Mouse (Mus musculus) left cerebral cortex, adult 2 months (tissue): ENCODE measurements around the gene Tfb1m. TPM values are rescaled to one million over a fixed set of nuclear protein-coding genes. Genes with fewer than 3 reads are reported as not detected.
A peak's percentile ranks its signal among the peaks of the same experiment; 100 is the strongest.

Experiments
- DNase-seq, 2 experiments: peaks; one replicate each; pipeline ENCODE4 v3.0.0; 2021 to 2022; ENCODE audit warnings: low spot score in 2 of 2, mixed read lengths in 1 of 2; ENCODE audit errors: extremely low spot score in 1 of 2
- H3K27ac ChIP-seq: fragments of 200-600 bp; 2 replicates; pipeline ENCODE4 v1.8.1; 2022
- H3K4me3 ChIP-seq: fragments of 200-600 bp; 2 replicates; pipeline ENCODE4 v1.8.1; 2022
- CTCF ChIP-seq: fragments of 200-600 bp; IDR thresholded peaks from 2 replicates; pipeline ENCODE4 v1.8.1; 2022; ENCODE audit warnings: antibody characterized with exemption, mild to moderate bottlenecking, moderate library complexity
- intact Hi-C: fragments of 180-260 bp; cut with DNase I; formaldehyde crosslinking; loops from one replicate; pipeline ENCODE4 v1.15.1; 2025
- total RNA-seq, 2 experiments: library from RNA; stranded (reverse); gene quantifications; 2 replicates each; pipeline ENCODE4 v1.2.3; 2021

Gene Tfb1m
- total RNA-seq, 2 experiments from 2014 or later = 5.8 to 6.3 TPM

DNA sequence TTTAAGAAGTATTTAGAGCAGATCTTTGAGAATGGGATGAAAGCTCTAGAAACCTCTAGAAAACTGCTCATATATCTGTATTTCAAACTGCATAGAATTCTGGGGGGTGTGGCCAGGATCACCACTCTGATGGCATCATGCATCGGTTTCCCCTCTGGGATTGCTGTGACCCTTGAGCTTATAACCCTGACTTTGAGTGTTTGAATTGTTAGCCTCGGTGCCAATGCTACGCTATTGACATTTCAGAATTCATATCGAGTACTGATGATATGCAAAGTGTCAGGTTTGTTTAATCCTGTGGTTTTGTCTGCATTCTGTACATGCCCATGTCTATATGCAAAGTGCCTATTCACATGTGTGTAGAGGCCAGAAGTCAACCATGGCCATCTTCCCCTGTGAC is 70.4 kb downstream of the Tfb1m start:
- H3K4me3 ChIP-seq = no peak overlapping the region
- TF ChIP-seq CTCF = no peak
- no peak overlapping the region; the same call in 1 of the 2 replicates for H3K27ac ChIP-seq
- DNase-seq = no peak
- intact Hi-C loops = no loop called here

DNA sequence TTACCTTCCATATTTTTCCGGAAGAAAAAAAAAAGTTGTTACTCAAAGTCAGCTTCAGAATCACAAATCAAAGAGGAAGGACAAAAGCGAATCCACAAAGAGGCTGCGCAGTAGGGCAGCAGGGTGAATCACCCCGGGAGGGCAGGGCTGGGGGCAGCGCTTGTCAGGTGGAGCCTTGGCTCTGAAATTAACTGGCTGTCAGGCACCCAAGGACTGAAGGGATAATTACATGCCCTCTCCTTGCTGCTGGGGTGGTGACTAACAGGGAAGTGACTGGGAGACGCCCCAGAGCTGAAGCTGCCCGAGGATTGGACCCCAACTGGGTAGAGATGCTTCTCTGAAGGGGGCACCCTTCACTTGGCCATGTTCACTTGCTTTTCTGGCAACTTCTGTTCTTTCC is 71.7 kb downstream of the Tfb1m start:
- no peak for TF ChIP-seq CTCF
- H3K4me3 ChIP-seq = peak overlapping the region; percentile 52
- no peak overlapping the region for H3K27ac ChIP-seq
- intact Hi-C loops = loop anchor here (2.0 kb wide), 1 partner anchor 15 kb away; no protein-coding TSS in a partner anchor
- no peak for DNase-seq

DNA sequence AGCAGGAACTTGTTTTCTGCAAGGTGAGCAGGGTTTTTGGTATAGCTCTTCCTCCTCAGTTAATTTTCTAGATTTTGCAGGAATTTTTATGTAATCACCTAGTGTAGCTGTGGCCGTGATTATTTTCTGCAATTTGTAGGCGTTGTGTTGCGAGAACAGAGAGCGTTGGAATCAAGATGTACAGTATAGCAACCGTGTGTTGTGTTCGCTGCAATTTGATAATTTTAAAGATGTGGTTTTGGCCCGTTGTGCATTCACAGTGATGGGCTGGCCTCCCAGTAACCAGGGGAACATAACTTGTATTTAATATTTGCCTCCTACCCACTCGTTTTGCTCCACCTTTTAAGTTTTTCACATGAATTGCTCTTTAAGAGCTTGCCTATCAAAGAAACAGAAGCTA is 74.5 kb downstream of the Tfb1m start:
- intact Hi-C loops = no loop called here
- H3K4me3 ChIP-seq = peak overlapping the region; percentile 52
- DNase-seq = no peak
- TF ChIP-seq CTCF = no peak
- H3K27ac ChIP-seq = peak overlapping the region; percentile 89

DNA sequence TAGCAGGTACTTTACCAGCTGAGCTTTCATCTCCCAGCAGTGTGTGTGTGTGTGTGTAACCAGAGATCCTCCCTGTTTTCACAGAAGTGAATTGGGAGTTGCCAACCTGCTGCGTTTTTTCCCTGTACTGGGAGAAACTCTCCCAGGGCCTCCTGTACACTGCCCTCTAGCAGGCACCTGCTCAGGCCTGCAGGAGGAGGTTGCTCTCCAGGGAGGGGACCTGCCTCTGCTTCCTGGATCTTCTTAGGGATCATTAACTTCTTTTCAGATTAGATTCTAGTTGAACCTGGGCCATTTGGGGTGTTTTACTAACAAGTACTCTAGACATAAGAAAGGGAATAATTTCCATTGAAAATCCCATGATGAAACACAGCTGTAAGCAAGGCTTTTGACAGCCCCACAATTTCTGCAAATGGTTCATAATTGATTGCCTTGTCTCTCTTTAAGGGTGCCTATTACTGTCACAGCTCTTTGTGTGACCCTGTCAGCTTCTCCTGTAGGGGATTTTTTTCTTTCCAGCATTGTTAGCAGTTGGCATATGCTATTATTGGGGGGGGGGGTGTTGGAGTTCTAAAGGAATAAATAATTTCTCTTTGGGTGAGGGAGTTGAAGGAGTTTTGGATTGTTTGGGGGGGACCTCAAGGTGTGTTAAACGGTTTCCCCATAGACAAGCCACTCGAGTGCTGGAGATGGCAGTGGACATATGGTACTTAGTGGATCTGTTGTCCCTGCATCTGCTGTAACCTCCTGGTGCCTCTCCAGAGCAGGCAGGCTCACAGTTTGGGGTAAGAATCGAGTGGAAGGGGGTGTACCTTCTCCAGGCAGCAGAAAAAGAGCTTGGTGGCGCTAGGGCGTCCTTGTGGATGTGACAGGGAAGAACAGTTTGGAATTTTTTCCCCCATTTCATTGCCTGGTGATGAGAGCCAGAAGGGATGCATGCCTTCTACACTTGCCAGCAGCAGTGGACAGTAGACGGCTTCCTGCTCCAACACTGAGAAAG is 75.7 kb downstream of the Tfb1m start:
- H3K4me3 ChIP-seq = peak overlapping the region; percentile 52
- TF ChIP-seq CTCF = peak; percentile 44
- intact Hi-C loops = no loop called here
- DNase-seq = peak; percentile 49
- H3K27ac ChIP-seq = peak overlapping the region; percentile 89

DNA sequence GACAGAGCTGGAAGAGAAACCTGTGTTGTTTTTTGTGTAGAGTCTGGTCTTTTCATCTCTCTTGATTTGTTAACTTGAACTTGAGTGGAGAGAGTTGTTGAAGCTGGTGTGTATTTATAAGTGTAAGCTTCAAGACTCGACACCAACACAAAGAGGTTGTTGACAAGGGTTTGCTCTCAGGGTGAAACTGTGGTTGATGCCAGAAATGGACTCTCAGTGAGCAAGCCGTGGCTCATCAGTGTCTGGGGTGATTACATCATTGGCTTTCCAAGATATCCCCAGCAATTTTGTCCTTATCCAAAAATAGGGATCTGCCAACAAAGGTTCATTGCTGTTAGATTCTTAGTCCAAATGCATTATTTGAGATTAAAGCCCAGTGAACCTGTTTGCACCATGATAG is 81.0 kb downstream of the Tfb1m start:
- no peak overlapping the region for H3K4me3 ChIP-seq
- TF ChIP-seq CTCF = no peak
- no peak overlapping the region for H3K27ac ChIP-seq
- intact Hi-C loops = no loop called here
- DNase-seq = no peak

DNA sequence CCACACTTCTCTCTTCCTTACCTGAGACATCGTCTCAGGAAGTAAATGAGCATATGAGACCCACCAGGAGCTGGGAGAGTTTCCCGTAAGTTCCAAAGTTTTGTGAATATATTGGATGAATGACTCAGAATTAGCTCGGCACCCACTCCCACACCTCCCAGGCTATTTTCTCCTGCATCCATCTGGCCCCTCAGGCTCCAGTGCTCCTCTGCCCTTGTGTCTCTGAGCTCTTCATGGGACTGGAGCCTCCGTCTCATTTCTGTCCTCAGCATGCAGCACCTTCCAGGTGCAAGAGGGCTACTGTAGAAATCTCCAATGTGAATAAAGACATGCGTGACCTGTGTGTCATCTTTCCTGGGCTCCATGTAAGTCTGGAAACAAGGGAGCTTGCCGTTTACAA is 85.6 kb downstream of the Tfb1m start:
- intact Hi-C loops = no loop called here
- Histone ChIP-seq H3K27ac (peak overlapping the region; percentile 78), H3K4me3 (no peak overlapping the region)
- TF ChIP-seq CTCF = no peak
- DNase-seq = peak in 1 of 2 experiments; percentile 53

Other genes with a start within 250 kb of the Tfb1m start
- gene Tiam2, start 231.2 kb downstream of the Tfb1m start, total RNA-seq = 10 to 100 TPM; 80.1 to 82.9 TPM
- gene Cldn20, start 25.2 kb downstream of the Tfb1m start, total RNA-seq = under 1 TPM in 1 of 2 experiments, not detected in 1; 0.77 TPM
- gene Nox3, start 138.5 kb upstream of the Tfb1m start, total RNA-seq = under 1 TPM in 1 of 2 experiments, not detected in 1; 0.30 TPM